Mouse (Mus musculus) kidney, adult 2 months (tissue): ENCODE measurements around the gene Strn. TPM values are rescaled to one million over a fixed set of nuclear protein-coding genes. Genes with fewer than 3 reads are reported as not detected.

Experiments used
- DNase-seq: peaks from one replicate; pipeline ENCODE4 v3.0.0; 2021
- H3K27ac ChIP-seq: fragments of 200-500 bp; 2 replicates; pipeline ENCODE4 v1.5.1; 2012; ENCODE audit warnings: low read depth, low read length, control low read depth, inconsistent platforms; ENCODE audit not compliant: insufficient read depth
- H3K27me3 ChIP-seq: fragments of 200-500 bp; replicated peaks from 2 replicates; pipeline ENCODE4 v1.6.1; 2012; ENCODE audit warnings: mild to moderate bottlenecking, moderate library complexity, low read length, inconsistent platforms; ENCODE audit not compliant: control insufficient read depth, insufficient read depth
- H3K36me3 ChIP-seq: fragments of 200-500 bp; 2 replicates; pipeline ENCODE4 v1.6.1; 2012; ENCODE audit warnings: mild to moderate bottlenecking, moderate library complexity, low read length, inconsistent platforms; ENCODE audit not compliant: control insufficient read depth, insufficient read depth
- H3K4me1 ChIP-seq: fragments of 200-500 bp; 2 replicates; pipeline ENCODE4 v1.6.1; 2011; ENCODE audit warnings: low read length; ENCODE audit not compliant: control insufficient read depth, insufficient read depth
- H3K4me3 ChIP-seq: fragments of 200-500 bp; 2 replicates; pipeline ENCODE4 v1.5.1; 2011; ENCODE audit warnings: mild to moderate bottlenecking, low read depth, low read length, control low read depth; ENCODE audit not compliant: insufficient read depth
- CTCF ChIP-seq: fragments of 200-500 bp; conservative IDR thresholded peaks from 2 replicates; pipeline ENCODE4 v1.5.1; 2011; ENCODE audit warnings: low read depth, mild to moderate bottlenecking, control low read depth, low read length, moderate library complexity, mixed read lengths; ENCODE audit not compliant: insufficient read depth, insufficient read length
- POLR2A ChIP-seq: fragments of 200-500 bp; IDR thresholded peaks from one replicate; pipeline ENCODE4 v1.6.1; 2011; ENCODE audit warnings: low read depth, low read length, control low read depth
- WGBS: fragments of 180-500 bp; shearing (Covaris S2); methylation state at CpG from one replicate; pipeline ENCODE4 v1.1.7; 2018; 5-methylcytosine and 5-hydroxymethylcytosine counted together
- polyA plus RNA-seq: library from polyadenylated mRNA; depleted of rRNA; stranded (reverse); fragments of >200 nt; gene quantifications from 2 replicates; pipeline ENCODE4 v1.2.3, GENCODE M21; 2012; rRNA removed

Strn gene
- polyA plus RNA-seq: 6.4 and 6.5 TPM in 2 replicates

DNA sequence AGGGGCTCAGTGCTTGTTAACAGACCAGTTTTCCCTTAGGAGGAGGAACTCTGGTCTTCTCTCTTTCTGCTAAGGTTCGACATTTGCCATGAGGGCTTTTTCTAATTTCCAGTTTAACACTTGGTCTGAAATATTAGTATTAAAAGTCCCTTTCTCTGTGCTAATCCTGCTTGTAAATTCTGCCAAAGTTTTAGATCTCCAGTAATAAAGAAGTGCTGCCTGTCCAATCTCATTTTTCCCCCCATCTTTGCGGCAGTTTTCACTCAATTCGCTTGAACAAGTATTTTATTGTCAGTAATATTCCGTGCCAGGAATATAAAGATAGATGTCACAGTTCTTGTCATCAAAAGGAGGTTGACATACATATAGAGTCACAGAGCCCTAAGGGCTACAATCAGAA lies at the start of gene Strn:
Gene Strn (minus strand): TSS at position 101 of the 400 bp plus-strand sequence.
- H3K4me1 ChIP-seq: peaks cover 5% of the 10 kb centered on the region; the same call in 1 of the 2 replicates
- no peak for TF ChIP-seq CTCF
- no peak for TF ChIP-seq POLR2A
- H3K36me3 ChIP-seq: no peaks in the 10 kb centered on the region
- no peak for DNase-seq
- WGBS: 33% methylated on average over 4 of the region's 4 CpGs
- no peaks in the 10 kb centered on the region for H3K27me3 ChIP-seq
- peak within 1 kb of the TSS; percentile 82 for H3K4me3 ChIP-seq
- peak within 1 kb of the TSS; percentile 89 for H3K27ac ChIP-seq

DNA sequence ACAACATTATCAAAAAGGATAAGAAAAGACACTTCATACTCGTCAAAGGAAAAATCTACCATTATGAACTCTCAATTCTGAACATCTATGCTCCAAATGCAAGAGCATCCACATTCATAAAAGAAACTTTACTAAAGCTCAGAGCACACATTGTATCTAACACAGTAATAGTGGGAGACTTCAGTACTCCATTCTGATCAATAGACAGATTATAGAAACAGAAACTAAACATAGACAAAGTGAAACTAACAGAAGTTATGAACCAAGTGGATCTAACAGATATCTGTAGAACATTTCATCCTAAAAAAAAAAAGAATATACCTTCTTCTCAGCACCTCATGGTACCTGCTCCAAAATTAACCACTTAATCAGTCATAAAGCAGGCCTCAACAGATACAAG lies 41.8 kb upstream of the Strn start:
- TF ChIP-seq CTCF (no peak), POLR2A (no peak)
- Histone ChIP-seq H3K4me1 (no peaks in the 10 kb centered on the region), H3K27me3 (no peaks in the 10 kb centered on the region), H3K4me3 (no peak overlapping the region), H3K36me3 (no peaks in the 10 kb centered on the region), H3K27ac (no peak overlapping the region)
- 89% methylated on average over 1 of the region's 1 CpGs for WGBS
- no peak for DNase-seq

DNA sequence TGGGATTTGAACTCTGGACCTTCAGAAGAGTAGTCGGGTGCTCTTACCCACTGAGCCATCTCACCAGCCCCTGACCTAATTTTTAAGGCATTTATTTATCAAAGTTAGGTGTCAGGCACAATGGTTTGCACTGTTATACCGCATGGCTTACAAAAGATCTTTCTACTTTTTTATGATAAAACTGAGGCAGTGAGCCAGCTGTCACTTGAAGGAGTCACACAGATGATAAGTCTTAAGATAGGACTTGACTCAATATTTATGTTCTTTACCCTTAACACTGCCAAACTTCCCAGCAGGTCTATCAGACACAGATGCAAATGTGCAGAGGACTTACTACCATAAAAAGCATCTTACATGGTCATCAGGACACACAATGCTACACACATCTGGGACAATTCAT lies 35.3 kb upstream of the Strn start:
- DNase-seq: no peak
- no peaks in the 10 kb centered on the region; the same call in 1 of the 2 replicates for H3K36me3 ChIP-seq
- TF ChIP-seq POLR2A (no peak), CTCF (no peak)
- H3K4me3 ChIP-seq: no peak overlapping the region
- no peaks in the 10 kb centered on the region for H3K27me3 ChIP-seq
- H3K4me1 ChIP-seq: no peaks in the 10 kb centered on the region
- no peak overlapping the region for H3K27ac ChIP-seq
- 81% methylated on average over 2 of the region's 2 CpGs for WGBS

DNA sequence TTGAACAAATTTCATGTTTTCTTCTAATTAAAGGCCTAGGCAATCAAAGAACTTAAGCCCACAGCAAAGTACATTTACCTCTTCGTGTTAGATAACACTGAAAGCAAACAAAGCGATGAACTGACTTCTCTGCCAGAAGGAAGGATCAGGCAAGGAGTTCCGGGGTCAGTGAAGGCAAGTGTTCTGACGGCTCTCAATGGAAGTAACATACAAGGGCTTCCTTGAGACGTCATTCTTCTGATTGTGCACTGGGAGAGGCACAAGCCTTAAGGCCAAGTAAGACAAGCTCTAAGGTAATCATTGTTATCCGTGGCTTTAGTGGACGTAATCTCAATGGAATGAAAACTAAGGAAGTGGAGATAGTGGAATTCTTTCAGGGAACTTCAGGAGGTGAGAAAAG lies 33.9 kb upstream of the Strn start:
- Histone ChIP-seq H3K4me1 (no peaks in the 10 kb centered on the region), H3K27ac (no peak overlapping the region), H3K36me3 (no peaks in the 10 kb centered on the region; the same call in none of the 2 replicates), H3K27me3 (no peaks in the 10 kb centered on the region), H3K4me3 (no peak overlapping the region)
- TF ChIP-seq CTCF (no peak), POLR2A (no peak)
- WGBS: 81% methylated on average over 7 of the region's 7 CpGs
- no peak for DNase-seq

DNA sequence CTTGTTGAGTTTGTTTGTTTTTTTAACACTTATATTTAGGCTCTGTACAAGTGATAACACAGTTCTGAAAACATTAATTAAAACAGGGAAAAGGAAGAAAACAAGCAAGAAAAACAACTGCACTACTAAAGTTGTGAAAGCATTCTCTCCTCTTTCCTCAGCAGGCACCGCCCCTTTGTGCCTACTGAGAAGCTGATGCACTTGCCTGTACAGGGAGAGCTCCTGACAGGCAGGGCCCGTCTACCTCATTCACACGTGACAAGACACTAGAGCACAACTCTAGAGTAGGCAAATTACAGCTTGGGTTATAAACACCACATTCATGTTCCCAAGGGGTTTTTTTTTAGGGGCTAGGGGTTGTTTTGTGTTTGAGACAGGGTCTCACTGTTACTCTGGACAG lies 32.3 kb upstream of the Strn start:
- H3K27ac ChIP-seq: no peak overlapping the region
- WGBS: 75% methylated on average over 3 of the region's 3 CpGs

DNA sequence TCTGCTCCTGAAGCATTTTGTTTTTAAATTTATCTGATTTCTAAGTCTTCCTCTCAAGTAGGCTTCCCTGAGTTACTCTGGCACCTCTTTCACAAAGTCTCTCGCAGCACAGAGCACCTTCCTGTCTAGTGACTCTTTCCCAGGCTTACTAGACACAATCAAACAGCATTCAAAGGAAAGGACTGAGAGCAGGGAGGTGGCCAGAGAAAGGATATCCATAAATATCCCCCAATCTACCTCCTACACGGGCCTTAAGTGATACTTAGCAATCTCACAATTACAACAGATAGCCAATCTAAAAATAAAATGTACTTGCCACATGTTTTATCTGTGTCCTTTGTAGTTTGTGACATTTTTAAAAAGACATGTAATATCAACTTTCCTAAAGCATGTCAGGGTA lies 31.9 kb upstream of the Strn start:
- TF ChIP-seq CTCF (no peak), POLR2A (no peak)
- no peak for DNase-seq
- H3K4me3 ChIP-seq: no peak overlapping the region
- peaks cover 1% of the 10 kb centered on the region for H3K36me3 ChIP-seq
- H3K27me3 ChIP-seq: no peaks in the 10 kb centered on the region
- H3K4me1 ChIP-seq: no peaks in the 10 kb centered on the region
- no peak overlapping the region for H3K27ac ChIP-seq
- 52% methylated on average over 2 of the region's 2 CpGs for WGBS

More for the DNA sequence above, 32.3 kb upstream of the Strn start:
- no peak for TF ChIP-seq POLR2A
- TF ChIP-seq CTCF: no peak
- no peak for DNase-seq
- peaks cover 1% of the 10 kb centered on the region for H3K36me3 ChIP-seq
- no peaks in the 10 kb centered on the region for H3K4me1 ChIP-seq
- no peaks in the 10 kb centered on the region for H3K27me3 ChIP-seq
- H3K4me3 ChIP-seq: no peak overlapping the region

DNA sequence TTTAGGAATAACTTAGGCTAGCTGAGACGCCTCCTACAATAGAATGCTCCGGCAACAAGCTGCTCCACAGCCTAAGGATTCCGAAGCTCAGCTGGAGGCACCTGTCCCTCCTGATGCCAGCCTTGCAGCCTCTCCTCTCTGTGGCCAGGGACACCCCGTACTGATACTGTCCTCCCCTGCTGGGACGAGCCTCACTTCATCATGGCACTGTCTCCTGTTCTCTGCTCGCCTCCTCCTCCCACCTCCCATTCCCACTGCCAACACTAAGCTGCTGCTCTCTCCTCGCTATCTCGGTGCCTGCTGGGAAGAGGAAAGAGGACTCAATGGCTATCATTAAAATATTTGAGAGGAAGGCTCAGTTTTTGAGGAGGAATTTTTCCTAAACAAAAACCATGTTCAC lies 30.6 kb upstream of the Strn start:
- H3K27ac ChIP-seq: no peak overlapping the region
- WGBS: 83% methylated on average over 8 of the region's 8 CpGs
- no peaks in the 10 kb centered on the region for H3K27me3 ChIP-seq

More for the DNA sequence above, 30.6 kb upstream of the Strn start:
- Histone ChIP-seq H3K4me3 (no peak overlapping the region), H3K4me1 (no peaks in the 10 kb centered on the region), H3K36me3 (peaks cover 1% of the 10 kb centered on the region)
- no peak for DNase-seq
- TF ChIP-seq POLR2A (no peak), CTCF (no peak)
